Mouse (Mus musculus) E14TG2a.4 (cell line): ENCODE measurements around the gene Ndufv1.
A peak's percentile ranks its signal among the peaks of the same experiment; 100 is the strongest.

ENCODE experiments used
- CTCF ChIP-seq: conservative IDR thresholded peaks from 2 replicates; pipeline ENCODE4 v1.5.1; 2014; ENCODE audit warnings: low read length
- NANOG ChIP-seq: IDR thresholded peaks from 2 replicates; pipeline ENCODE4 v1.6.1; 2014; ENCODE audit warnings: borderline replicate concordance, low read length, mixed read lengths
- POU5F1 ChIP-seq: IDR thresholded peaks from 2 replicates; pipeline ENCODE4 v1.6.1; 2014; ENCODE audit warnings: low read length, borderline replicate concordance

DNA sequence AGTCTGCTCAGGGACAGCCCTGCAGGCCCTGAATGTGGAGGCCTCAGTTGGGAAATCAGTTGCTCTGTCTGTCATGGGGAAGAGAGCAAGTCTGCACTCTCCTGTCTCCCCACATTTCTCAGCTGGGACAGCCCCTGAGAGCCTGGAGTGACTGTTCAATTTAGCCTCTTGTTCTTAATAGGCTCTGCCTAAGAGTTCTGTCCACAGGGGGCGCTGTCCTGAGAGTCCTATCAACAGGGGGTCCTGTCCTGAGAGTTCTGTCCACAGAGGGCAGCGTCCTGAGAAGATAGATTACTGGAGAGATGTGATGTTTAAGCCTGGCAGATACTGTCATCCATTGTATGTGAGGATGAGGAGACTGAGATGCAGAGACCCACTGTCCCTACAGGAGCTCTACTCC is 50.1 kb downstream of the Ndufv1 start:
- TF ChIP-seq NANOG (no peak), CTCF (peak; percentile 41), POU5F1 (no peak)
